Mouse (Mus musculus) cerebellum, adult 2 months (tissue): ENCODE data around the gene Il1rl1.

Experiments
- CTCF ChIP-seq: fragments of 200-500 bp; IDR thresholded peaks from 2 replicates; pipeline ENCODE4 v1.5.1; 2011; ENCODE audit warnings: low read depth, mild to moderate bottlenecking, control low read depth, low read length, moderate library complexity, borderline replicate concordance; ENCODE audit not compliant: insufficient read depth
- POLR2A ChIP-seq: fragments of 200-500 bp; IDR thresholded peaks from 2 replicates; pipeline ENCODE4 v1.6.1; 2011; ENCODE audit warnings: low read length, control low read depth, borderline replicate concordance; ENCODE audit not compliant: insufficient read depth

- no peak for TF ChIP-seq POLR2A
- TF ChIP-seq CTCF: no peak
These were observed 24.7 kb upstream of the Il1rl1 start for GRCm38 (mm10) chr1:40404682-40405081.
